Mouse (Mus musculus) heart, adult 18-20 months (tissue): Measurements from ENCODE around the gene Arrdc5. TPM values are rescaled to one million over a fixed set of nuclear protein-coding genes. Genes with fewer than 3 reads are reported as not detected.
"Not testable (repeated sequence)": the region's sequence is repeated elsewhere in the genome, so short reads cannot be mapped to it uniquely, and the experiment has no call there.

Experiments
- DNase-seq, 2 experiments: peaks; one replicate each; pipeline ENCODE4 v3.0.0; 2021 to 2022; ENCODE audit warnings: mixed read lengths in 1 of 2
- total RNA-seq, 2 experiments: library from RNA; stranded (reverse); gene quantifications; 2 replicates each; pipeline ENCODE4 v1.2.3; 2021

Gene Arrdc5
- total RNA-seq, 2 experiments from 2014 or later = not detected

- DNase-seq = no peak
These were observed 21.7 kb downstream of the Arrdc5 start for GRCm38 (mm10) chr17:56278340-56278739.

- DNase-seq = peak in 1 of 2 experiments; percentile 25
These were observed 22.6 kb downstream of the Arrdc5 start for GRCm38 (mm10) chr17:56277567-56277893.

GRCm38 (mm10) chr17:56276643-56277566, 23.2 kb downstream of the Arrdc5 start, which contains the start of gene Ticam1:
Gene Ticam1 (minus strand): TSS chr17:56276786.
- DNase-seq = peak; percentile 93 to 98

DNA sequence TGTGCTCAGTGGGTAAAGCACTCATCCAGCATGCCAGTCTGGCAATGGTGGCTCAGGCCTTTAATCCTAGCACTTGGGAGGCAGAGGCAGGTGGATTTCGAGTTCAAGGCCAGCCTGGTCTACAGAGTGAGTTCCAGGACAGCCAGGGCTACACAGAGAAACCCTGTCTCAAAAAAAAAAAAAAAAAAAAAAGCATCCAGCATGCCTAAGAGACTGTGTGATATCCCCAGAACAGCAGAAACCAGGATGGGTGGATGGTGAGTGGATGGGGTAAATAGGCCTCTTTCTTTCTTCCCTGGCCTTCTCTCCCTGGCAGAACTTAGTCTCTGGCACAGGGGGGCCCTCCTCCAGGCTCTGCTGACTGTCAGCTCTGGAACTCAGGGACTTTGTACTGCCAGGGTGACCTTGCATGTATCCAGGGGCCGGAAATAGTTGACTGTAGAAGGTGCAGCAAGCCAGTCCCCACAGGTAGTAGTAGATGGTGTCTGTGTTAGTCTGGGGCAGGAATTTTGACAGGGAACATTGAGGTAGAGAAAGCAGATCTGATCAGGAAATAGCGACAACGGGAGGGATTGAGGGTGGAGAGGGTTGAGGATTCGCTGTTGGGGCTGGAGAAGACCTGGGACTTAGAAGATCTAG, 24.1 kb downstream of the Arrdc5 start:
- DNase-seq = peak; percentile 70

GRCm38 (mm10) chr17:56273986-56274385, 26.1 kb downstream of the Arrdc5 start:
- no peak for DNase-seq

GRCm38 (mm10) chr17:56273482-56273881, 26.6 kb downstream of the Arrdc5 start:
- DNase-seq = peak in 1 of 2 experiments; percentile 11

GRCm38 (mm10) chr17:56272644-56273043, 27.4 kb downstream of the Arrdc5 start:
- peak; percentile 4 to 15 for DNase-seq

DNA sequence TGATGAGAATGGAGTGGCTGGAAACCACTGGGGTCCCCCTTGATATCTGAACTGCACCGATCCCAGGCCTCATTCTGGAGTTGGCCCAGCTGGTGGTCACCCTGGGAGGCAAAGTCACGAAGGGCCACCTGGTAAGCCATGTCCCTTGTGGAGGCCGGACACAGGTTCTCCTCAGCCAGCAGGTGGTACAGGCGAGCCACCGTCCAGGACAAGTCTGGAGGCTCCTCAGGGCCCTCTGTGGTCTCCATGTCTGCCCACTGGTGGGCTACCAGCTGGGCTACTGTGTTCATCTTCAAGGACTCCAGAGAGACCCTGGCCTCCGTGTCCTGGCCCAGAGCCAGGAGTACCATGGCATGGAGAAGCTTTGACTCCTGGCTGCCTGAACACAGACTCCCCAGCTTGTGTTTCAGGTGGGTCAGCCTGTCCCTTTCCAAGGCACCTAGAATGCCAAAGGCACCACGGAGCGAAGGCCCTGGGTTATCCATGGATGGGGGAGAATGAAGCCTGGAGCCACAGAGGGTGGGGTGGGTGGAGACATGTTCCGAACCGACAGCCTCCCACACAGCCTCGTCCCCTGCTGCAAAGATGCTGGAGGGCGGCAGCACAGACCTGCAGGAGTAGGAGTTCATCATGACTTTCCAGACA, 28.4 kb downstream of the Arrdc5 start:
- peak; percentile 8 to 15 for DNase-seq

DNA sequence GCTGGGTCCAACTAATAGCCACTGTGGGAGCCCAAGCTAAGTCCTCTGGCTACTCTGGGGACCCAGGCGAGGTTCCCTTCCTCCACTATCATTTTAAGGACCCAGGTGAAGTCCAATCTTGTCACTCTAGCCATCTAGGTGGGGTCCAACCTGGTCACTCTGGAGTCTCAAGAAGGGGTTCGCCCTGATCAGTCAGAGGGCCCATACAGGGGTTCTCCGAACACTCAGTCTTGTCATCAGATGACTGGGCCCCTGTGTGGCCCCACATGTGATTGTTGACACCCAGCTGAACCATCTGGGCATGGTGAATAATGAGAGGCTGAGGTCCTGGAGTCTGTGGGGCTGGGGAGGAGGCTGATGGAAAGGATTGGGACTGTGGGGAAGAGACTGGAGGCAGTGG, 30.3 kb downstream of the Arrdc5 start:
- DNase-seq = peak in 1 of 2 experiments; percentile 4

DNA sequence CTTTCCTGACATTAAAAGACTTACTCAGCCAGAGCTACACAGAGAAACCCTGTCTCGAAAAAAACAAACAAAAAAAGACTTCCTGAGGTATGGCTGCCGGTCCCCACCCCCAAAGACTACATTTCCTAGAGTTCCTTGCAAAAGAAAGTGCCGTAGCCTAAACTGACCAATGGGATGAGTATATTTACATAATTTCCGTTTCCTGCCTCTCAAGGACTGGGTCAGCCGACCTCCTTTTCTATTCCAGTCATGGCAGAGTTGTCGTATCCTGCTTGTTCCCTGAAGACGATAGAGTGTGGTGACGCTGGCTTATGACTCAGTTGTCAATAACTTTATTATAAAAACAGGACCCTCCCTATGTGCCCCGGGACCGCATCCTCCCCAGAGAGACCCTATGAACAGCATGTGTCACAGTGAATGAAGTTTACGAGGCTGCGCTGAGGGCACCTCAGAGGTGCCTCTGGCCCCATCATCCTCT, 30.9 kb downstream of the Arrdc5 start:
- peak; percentile 82 to 85 for DNase-seq

DNA sequence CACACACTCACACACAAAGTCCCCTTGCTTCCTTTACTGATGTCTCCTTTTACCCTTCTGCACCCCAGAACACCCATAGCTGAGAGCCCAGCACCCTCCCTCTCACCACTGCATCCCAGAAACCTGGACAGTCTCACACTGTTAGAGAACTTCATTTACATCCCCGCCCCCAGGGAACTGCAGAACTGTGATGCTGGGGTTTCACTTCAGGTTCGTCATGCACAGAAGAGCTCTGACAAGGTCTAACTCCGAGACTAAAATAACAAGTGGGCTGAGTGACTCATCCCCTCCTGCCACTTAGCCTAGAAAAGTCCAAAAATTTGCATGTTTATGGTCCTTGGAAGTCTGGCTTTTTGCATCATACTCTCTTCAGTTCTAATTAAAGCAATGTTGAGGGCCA, 33.8 kb downstream of the Arrdc5 start:
- DNase-seq = peak in 1 of 2 experiments; percentile 24

- DNase-seq = no peak
These were observed 34.2 kb downstream of the Arrdc5 start for GRCm38 (mm10) chr17:56265869-56266268.

- DNase-seq = peak; percentile 38 to 53
These were observed 35.1 kb downstream of the Arrdc5 start for GRCm38 (mm10) chr17:56265011-56265410.

DNA sequence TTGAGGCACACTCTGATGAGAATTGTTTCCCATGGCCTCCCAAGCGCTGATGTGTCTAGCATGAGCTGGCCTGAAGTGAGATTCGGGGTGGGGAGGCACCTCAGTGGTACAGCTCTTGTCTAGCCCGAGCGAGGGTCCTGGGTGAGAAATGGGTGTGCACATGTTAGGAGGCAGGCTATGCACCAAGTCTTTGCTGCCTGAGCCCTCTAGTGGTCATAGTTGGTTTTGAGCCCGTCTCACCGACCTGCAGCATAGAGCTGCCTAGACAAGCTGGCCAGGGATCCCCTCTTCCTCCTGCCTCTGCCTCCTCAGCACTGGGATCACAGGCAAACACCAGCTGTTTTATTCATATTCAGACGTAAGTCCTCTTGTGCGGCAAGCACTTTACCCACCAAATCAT, 36.1 kb downstream of the Arrdc5 start:
- peak; percentile 83 to 88 for DNase-seq

- DNase-seq = peak; percentile 75 to 76
These were observed 37.4 kb downstream of the Arrdc5 start for GRCm38 (mm10) chr17:56262645-56263094.

GRCm38 (mm10) chr17:56261166-56261565, 38.9 kb downstream of the Arrdc5 start:
- DNase-seq = peak; percentile 74 to 86

GRCm38 (mm10) chr17:56259301-56260037, 40.6 kb downstream of the Arrdc5 start:
- DNase-seq = peak in 1 of 2 experiments; percentile 22

DNA sequence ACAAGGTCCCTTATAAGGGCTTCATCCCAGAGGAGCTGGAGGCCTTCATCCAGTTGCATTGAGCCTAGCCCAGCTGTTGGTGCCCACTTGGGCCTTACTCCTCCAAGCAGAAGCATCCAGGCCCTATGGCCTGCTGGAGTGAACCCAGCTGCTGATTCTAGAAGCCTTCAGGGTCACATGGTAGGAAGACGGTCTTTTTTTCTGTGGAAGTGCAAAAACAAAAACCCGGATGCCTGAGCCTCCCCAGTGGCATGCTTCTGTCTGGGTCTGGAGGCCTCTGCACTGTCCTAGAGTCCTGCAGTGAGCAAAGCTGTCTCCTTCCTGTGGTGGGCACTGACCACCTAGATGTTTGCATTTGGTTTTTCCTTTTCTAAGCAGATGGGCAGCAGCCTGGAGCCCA, 41.3 kb downstream of the Arrdc5 start:
- DNase-seq = not testable (repeated sequence)

DNA sequence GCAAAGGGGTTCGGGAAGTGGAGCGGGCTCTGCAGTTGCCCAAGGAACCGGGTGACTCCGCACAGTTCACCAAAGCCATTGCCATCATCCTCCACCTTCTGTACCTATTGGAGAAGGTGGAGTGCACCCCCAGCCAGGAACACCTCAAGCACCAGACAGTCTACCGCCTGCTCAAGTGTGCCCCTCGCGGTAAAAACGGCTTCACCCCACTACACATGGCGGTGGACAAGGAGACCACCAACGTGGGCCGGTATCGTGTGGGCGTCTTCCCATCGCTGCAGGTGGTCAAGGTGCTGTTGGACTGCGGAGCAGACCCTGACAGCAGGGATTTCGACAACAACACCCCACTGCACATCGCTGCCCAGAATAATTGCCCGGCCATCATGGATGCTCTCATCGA, 41.8 kb downstream of the Arrdc5 start:
- peak in 1 of 2 experiments; percentile 33 for DNase-seq

DNA sequence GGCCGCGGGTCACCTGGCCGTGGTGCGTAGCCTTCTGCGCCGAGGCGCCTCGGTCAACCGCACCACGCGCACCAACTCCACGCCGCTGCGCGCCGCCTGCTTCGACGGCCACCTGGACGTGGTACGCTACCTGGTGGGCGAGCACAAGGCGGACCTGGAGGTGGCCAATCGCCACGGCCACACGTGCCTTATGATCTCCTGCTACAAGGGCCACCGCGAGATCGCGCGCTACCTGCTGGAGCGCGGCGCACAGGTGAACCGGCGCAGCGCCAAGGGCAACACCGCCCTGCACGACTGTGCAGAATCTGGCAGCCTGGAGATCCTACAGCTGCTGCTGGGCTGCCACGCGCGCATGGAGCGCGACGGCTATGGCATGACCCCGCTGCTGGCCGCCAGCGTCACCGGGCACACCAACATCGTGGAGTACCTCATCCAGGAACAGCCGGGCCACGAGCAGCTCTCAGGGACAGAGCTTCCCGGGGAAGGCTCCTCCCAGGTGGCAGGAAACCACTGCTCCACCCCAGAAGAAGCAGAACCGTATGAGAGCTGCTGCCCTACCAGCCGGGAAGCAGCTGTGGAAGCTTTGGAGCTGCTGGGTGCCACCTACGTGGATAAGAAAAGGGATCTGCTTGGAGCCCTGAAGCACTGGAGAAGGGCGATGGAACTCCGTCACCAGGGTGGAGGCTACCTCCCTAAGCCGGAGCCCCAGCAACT, 42.7 kb downstream of the Arrdc5 start:
- peak in 1 of 2 experiments; percentile 42 for DNase-seq
